Mouse (Mus musculus) heart, adult 9 months (tissue): ENCODE data around the gene Pkp1.

ENCODE experiments used
- DNase-seq, 2 experiments: peaks; one replicate each; pipeline ENCODE4 v3.0.0; 2022; ENCODE audit warnings: low spot score in 2 of 2

Pkp1 gene

DNA sequence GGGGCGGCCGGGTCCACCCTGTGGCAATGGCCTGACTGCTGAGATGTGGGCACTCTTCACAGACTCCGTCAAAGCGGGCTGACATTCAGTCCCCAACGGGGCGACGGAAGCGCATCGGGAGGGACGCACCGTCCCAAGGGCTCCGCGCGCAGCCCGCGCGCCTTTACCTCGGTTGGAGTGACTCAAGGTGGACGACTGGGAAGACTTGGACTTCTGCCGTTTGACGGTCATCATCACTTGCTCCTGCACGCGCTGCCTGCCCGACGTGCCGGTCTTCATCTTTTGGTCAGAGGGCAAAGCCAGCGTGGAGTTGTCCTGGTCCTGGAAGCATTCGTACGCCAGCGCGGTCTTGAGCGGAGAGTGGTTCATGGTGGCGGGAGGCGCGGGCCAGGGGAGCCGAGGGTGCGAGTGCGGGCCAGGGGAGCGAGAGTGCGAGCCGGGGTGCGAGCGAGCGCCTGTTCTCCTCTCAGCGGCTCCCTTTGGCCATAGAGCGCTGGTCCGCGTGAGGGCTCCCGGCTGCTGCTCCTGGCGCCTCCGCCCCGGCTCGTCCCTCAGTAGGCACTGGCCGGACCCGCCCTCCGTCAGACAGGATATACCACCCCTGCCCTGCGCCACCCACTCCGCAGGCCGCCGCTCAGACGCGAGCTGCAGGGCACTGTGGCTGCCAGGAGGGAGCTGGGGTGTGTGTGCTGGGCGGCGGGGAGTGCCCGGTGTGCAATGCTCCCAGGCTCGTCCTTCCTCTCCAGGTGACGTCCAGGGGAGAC lies at the start of gene Pkp1:
Gene Pkp1 (minus strand): TSS at position 564 of the 764 bp plus-strand sequence.
- DNase-seq: no peak

DNA sequence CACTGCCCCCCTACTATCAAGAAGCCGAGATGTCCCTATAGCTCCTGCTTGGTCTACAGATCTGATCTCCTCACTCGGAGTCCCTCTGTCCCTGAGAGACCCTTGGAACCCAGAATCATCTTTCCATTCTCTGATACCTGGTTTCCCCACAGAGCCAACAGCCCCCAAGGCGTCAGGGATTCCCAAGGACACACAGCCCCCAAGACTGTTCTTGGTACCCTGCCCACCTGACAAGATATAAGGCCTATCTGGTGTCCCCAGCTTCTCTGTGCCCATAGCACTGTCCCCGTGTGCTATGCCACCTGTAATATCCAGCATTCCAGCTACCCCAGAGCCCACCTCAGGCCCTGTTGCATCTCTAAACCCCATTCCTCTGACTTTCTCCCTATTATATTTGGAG lies 48.7 kb upstream of the Pkp1 start:
- DNase-seq: no peak

DNA sequence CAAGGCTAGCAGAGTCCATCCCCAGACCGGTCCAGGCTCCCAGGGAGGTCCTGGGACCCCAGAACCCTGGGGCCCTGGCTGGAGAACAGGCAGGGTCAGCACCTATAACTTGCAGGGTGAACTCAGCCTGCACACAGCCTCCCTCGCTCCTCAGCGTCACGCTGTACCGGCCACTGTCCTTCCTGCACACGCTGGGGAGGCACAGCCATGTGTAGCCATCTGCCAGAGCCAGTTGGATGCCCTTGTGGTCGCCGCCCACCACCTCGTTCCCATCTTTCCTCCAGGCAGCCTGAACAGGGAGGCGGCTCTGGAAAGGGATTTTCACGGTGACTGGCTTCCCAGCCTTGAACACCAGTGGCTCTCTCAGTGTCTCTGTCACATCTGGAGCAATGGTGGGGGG lies 45.6 kb upstream of the Pkp1 start:
- DNase-seq: no peak

DNA sequence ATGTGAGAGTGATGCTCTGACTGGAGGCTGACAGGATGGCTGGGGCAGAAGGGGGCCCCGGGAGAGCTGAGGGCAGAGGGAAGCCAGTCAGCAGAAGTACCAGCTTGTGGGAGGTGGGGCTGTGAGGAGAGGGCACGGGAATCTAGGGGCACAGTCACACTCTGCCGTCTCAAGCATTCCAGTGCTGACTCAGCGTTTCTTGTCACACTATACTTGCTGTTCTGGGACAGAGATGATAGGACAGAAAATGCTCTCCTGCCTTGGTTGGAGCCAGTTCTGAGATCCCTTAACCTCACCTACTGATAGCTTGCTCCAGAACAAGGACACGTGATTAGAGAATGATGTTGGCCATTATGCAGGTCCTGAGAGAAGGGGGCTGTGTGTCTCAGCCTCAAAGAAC lies 44.2 kb upstream of the Pkp1 start:
- no peak for DNase-seq

DNA sequence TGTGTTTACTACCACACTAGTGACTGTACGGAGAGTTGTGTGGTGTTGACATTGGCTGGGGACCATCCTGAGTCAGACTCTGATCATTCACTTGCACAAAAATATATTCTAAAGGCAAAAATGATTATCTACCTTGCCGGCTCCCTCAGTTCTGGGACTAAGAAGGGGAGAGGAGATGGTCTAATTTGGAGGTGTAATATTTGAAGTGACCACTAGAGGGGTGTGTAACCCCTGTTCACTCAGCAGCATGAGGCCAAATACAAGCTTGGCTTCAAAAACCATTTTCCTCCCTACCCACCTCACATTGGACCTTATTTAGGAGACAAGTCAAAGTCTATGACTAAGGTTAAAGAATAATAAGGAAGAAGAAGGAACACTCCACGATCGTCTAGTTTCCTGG lies 39.5 kb upstream of the Pkp1 start:
- DNase-seq: peak; percentile 10 to 16

DNA sequence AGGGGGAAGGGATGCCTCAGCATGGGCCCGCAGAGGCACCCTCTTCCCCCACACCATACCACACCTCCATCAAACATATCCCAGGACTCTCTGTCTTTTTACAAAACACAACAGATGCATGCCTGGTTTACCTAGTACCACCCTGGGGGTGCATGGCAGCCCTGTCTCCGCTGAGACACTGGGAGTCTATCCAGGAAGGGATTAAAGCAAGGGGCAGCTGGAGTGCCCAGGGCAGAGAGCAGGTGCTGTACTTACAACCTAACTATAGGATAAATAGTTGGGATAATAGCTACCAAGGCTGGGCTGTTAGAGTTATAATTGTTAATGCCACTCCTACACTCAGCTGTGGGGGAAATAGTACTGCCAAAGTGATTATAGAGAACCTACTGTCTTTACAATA lies 29.9 kb upstream of the Pkp1 start:
- DNase-seq: no peak

DNA sequence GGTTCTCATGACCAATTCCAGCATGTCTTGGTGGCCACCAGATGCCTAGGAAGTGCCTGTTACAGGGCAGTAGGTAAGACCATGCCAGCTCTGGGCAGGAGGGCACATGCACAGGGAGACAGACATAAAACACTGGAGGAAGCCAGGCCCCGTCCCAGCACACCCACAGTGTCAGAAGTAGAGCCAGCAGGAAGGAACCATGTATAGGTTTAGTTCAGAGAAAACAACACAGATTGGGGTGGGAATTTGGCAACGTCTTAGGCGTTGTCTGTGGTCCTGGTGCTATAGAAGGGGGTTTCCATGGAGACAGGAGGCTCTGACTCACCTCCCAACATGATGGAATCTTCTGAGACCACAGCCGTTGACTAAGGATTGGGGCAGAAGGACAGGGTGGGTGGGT lies 27.2 kb upstream of the Pkp1 start:
- DNase-seq: no peak

DNA sequence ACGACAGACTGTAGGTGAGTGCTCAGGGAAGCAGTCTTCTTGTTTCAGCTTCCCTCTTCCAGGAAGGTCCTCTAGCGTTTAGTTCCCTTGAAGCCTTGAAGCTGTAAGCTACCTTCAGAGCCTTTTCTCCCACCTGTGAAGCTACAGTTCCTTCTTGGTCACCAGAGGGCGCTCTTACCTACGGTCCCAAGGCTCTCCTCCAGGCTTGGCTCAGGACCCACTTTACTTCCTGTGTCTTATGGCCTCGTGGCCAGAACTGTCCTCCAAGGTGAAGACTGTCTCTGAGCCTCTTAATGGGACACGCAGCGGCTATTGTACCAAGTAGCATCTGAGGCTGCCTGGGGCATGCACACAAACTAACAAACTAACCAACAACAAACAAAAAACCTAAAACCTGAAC lies 26.7 kb upstream of the Pkp1 start:
- peak; percentile 28 to 36 for DNase-seq

DNA sequence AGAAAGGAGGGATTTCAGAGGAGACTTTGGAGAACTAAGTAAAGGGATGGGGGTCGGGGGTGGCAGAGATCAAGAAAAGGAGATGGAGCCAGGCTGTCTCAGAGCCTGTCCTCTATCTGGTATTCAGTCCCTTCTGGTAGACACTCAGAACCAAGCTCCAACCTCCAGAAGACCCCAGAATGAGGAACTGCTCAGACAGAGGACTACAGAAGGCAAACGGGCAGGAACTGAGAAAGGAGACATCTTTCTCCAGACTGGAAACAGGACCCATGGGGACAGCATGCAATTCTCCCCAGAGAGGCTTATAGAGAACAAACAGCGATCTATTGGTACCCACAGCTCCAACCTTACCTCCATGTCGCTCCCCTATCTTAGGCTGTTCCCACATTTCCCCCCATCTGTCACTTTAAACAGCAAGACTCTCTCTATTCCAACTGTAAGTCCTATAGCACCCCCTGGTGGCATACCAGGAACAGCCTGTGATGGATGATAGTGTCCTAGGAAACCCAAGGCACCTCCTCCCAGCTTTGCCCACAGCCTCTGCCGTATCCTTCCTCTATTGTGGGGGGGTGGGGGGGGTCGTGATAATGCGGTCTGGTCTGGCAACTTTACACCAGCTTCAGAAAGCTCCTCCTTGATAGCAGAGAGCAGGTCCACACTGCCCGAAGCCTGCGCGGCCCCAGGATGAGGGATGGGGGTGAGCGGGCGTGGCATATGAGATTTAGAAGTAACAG lies 25.7 kb upstream of the Pkp1 start:
- peak; percentile 23 to 65 for DNase-seq

DNA sequence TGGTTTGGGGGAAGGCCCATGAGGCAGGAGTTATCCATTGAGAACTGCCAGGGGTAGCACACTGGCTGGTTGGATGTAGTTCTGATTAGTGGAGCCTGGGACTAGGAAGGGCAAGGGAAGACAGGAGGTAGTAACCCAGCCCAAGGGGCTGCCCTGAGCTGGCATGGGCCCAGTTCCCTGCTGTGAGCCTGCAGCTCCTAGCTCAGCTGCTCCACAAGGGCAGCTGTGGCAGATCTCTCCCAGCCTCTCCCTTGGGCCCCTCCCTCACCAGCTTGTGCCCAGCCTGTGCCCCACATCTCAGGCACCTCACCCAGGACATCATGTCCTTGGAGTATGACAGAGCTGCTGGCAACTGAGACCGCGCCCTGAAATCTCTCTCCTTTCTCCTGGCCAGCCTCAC lies 24.7 kb upstream of the Pkp1 start:
- no peak for DNase-seq

DNA sequence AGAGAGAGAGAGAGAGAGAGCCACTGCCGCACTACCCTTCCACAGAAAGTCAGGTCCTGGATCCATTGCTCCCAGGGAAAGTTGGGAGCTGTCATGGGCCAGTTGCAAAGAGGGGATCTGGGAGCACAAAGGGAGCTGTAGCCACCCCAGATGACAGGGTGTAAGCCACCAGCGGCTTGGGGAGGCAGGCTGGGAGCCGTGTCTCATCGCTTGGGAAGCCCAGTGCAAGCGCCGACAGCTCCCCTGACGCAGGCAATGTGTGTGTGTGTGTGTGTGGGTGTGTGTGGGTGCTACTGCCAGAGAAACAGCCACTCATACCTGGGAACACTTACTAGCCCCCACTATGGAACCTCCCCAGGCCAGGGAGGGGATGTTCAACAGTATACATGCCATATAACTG lies 23.1 kb upstream of the Pkp1 start:
- no peak for DNase-seq

DNA sequence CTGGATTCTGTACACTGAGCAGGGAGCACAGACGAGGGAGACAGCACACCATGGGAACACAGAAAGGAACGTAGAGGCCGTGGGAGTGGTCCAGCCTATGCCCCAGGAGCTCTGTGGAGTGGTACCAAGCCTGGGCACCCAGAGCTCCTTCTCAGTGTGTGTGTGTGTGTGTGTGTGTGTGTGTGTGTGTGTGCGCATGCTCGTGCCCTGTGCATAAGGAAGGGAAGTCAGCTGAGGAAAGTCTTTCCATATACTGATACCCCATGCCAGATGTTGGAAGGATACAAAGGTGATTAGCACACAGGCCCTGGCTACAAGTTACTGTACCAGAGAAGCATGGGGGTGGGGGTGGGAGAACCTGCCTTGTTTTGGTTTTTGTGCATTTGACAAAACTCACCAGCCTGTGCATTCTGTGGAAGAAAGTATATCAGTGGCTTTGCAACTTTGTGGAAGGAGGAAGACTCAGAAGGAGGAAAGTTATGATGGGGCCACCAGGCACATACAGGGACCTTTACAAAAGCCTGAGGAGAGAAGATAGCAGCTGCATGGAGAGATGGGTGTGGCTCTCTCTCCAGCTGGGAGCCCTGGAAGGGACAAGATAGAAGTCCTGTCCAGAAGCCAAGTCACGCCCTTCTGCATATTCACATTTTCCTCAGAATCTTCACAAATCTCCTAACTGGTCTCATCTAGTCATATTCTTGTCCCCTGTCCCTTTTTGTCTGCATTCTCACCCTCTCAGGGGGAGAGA lies 22.4 kb upstream of the Pkp1 start:
- DNase-seq: no peak

DNA sequence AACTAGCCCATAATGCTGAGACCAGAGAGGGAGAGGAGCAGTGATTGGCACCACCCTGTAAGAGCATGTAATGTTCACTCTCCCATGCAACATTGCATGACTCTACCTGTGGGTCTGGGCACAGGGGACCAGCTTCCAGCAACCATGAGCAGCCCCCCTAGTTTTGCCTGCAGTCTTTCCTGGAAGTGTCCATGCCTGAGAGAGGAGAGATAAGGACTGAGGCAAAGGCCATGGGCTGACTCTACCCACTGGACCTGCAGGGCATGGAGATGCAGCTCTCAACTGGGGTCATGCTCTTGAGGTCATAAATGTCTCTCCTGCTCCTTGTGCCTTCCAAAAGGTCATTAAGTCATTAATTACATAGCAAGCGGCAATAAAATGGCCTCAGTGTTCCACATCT lies 17.1 kb upstream of the Pkp1 start:
- DNase-seq: no peak

DNA sequence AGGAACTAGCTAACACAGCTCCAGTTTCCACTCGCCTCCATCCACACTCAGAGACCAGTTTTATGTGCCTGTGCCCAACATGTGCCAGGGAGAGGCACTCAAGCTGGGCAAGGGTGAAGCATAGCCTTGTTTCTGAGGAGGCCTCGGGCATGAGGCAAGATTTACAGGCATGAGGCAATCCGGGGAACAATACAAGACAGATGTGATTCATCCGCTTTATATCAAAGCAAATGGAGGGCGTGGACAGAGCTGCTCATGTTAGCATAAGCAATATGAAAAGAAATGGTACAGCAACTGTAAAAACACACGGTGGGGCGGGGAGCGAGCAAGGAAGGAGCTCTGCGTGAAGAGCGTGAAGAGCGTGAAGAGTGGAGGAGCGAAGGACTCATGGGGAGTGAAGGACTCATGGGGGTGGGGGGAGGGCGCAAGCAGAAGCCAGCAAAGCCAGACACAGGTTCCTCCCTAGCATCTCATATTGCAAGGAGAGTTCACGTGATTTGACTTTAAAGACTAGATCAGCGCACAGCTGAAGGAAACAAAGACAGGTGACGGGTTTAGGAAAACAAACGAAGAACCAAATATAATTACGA lies 14.8 kb upstream of the Pkp1 start:
- DNase-seq: no peak

DNA sequence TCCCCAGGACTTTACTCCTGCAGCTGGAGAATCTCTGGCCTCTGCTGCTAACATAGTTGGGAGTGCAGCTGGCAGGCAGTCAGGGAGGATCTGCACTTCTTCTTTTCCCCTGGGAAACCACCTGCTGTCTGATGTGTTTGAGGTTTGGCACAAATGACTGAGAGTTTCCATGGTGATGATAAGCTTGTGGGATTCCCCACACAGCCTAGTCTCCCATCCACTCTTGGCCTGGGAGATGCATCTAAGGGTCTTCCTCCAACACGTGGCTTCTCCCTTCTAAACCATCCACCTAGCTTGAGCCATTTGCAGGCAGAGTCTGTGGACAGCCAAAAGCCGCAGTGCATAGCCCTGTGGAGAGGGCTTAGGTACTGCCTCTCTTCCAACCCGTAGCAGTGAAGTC lies 10.9 kb upstream of the Pkp1 start:
- DNase-seq: no peak

DNA sequence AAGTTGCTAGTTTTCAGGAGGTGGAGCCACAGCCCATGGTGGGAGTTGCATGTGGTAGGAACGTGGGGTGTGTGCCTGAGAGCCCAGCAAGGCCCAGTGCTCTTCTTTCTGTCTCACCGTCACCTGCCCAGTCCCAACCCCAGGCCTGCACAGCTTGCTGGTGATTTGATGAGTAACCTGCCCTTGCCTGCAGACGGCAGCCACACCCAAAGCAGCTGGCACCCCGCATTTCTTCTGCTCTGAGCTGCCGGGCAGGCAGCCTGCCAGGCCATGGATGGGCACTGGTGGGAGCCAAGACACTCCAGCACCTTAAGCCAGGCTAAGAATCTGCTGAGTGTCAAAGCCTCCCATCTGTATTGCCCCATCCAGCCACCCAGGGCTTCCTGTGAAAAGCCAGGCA lies 6.8 kb upstream of the Pkp1 start:
- DNase-seq: no peak

DNA sequence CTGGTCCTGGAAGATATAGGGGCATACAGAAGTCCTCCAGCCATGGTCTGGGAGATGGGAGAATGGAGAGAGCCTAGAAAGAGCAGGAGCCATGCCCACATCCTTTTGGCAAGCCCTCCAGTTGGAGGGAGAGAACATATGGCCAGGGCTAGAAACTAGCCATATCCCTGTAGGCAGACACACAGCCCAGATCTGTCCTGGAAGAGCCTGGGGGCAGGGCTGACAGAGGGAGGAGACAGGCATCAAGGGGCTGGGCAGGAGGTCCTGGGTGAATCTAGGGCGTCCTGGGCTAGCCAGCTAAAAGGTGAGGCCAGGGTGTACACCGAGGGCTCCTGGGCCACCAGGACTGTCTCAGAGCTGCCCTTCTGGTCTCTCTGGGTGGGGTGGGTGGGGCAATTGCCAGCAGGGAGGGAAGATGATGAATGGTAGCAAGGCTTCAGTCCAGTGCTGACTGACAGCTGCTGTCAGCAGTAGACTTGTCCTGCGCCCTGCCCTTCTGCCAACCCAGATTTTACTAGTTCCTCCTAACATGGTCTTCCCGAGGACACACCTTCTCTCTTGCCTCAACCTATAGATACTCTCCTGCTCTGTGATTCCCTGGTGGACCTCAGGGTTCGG lies 5.5 kb upstream of the Pkp1 start:
- no peak for DNase-seq

DNA sequence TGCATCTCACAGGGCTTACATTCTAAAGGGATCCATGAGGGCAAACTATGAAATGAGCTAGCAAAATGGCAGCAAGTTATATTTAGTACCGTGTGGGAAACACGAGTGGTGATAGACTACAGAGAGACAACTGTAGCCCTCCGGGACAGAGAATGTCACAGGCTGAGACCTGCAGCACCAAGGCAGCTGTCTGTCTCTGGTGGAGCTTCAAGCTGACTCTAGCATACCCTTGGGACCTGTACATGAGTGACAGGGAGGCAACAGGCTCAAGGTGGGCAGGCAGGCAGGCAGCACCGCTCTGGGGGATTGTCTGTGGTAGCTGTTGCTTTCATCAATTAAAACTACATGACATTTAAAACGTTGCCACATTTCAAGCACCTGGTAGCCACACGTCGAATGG lies 4.2 kb upstream of the Pkp1 start:
- no peak for DNase-seq

DNA sequence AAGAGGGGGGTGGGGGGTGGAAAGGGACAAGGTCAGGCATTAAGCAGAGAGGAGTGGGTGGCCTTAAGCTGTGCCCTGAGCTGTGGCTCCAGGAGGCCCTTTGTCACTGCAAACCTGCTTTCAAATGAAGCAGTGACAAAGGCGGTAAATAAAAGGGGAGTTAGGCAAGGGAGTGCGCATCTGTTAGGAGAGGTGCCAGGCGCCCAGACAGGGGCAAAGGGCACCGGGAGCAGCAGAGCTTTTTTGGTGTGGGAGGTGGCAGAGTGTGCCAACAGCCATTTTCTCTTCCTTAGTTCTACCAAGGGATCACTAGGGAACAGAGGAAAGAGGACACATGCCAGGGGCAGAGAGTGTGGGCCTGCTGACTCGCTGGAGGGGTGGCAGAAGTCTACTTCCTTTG lies 1.8 kb downstream of the Pkp1 start:
- DNase-seq: no peak

DNA sequence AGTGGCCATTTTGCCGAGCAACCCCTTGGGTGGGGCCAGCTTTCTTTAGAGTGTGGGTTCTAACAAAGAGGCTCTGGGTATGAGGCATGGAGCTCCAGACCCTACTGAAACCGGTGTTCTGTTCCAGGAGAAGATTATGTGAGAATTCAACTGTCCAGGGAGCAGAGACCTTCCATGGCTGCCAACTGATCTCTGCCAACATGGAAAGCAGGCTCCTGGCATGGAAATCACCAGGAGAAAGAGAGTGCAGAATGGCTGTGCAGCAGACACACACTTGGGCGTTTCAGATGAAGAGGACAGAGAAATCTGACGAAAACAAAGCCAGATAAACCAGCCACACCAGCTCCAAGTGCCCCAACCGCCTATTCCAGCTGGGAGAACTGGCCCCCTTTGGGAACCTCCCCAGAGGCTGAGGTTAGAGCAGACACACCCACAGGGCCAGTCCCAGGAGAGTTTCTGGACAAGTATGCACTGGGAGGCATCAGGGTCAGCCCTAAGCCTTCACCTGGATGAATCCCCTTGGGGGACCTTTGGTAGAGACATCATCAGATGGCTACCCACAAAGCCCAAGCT lies 2.4 kb downstream of the Pkp1 start:
- DNase-seq: no peak

DNA sequence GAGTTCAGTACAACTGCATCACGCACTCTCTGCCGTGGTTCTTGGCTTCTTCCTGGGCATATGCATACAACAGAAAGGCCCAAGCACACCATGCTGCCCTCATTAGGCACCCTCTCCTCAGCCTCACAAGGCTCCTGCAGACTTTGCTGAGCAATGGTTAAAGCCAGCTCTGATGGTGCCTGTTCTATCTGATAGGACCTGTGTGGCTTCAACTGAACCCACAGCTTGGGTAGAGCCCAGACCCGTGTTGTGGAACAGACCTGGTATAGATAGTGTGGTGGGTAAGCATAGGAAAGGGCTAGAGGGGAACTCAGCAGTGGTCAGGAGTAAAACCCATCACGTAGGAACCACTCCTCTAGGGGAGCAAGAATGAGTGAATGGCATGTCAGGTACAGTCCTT lies 5.3 kb downstream of the Pkp1 start:
- DNase-seq: no peak

DNA sequence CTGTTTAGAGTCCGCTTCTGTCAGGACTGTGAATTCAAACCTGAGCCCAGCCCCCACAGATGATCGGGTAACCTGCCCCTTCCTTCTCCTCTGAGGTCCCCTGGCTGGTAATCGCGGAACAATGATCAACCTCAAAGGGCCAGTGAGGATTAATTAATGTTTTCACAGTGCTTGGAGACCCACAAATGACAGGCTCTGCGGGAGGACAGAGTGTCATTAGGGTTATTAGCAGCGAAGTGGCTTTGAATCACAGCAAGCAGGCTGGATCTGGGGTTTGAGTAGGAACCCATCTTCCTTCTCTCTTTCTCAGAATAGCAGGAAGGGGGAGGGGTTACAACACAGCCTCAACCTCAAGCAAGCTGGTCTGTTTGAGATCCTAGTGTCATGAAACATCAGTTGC lies 9.6 kb downstream of the Pkp1 start:
- no peak for DNase-seq
